Mouse (Mus musculus) forebrain, embryonic 16.5 days (tissue): ENCODE results near the gene Clec16a. TPM values are rescaled to one million over a fixed set of nuclear protein-coding genes. Genes with fewer than 3 reads are reported as not detected.

Experiments used
- ATAC-seq: fragments of 200-750 bp; cut with Nextera tagmentation; 2 replicates; pipeline ENCODE4 v1.8.0; 2017; ENCODE audit warnings: mild to moderate bottlenecking, moderate library complexity
- H3K27ac ChIP-seq: fragments of 300-500 bp; sonication (generic); 2 replicates; pipeline ENCODE4 v1.5.1; 2014; ENCODE audit warnings: low read length, control low read depth
- H3K27me3 ChIP-seq: fragments of 300-500 bp; sonication (generic); replicated peaks from 2 replicates; pipeline ENCODE4 v1.6.1; 2014; ENCODE audit warnings: low read length; ENCODE audit not compliant: control insufficient read depth, insufficient read depth
- H3K36me3 ChIP-seq: fragments of 300-500 bp; sonication (generic); 2 replicates; pipeline ENCODE4 v1.6.1; 2014; ENCODE audit not compliant: control insufficient read depth, insufficient read depth
- H3K4me1 ChIP-seq: fragments of 300-500 bp; sonication (generic); replicated peaks from 2 replicates; pipeline ENCODE4 v1.6.1; 2014; ENCODE audit warnings: low read length; ENCODE audit not compliant: control insufficient read depth, insufficient read depth
- H3K4me2 ChIP-seq: fragments of 300-500 bp; sonication (generic); 2 replicates; pipeline ENCODE4 v1.6.1; 2014; ENCODE audit warnings: mild to moderate bottlenecking, low read length, control low read depth
- H3K4me3 ChIP-seq: fragments of 300-500 bp; sonication (generic); replicated peaks from 2 replicates; pipeline ENCODE4 v1.5.1; 2014; ENCODE audit warnings: mild to moderate bottlenecking, low read length, control low read depth
- H3K9ac ChIP-seq: fragments of 300-500 bp; sonication (generic); replicated peaks from 2 replicates; pipeline ENCODE4 v1.6.1; 2014; ENCODE audit warnings: low read depth, low read length, control low read depth
- H3K9me3 ChIP-seq: fragments of 300-500 bp; sonication (generic); 2 replicates; pipeline ENCODE4 v1.6.1; 2016; ENCODE audit warnings: low read length; ENCODE audit not compliant: control insufficient read depth
- WGBS: fragments of 180-500 bp; shearing (Covaris S2); extraction: QIAGEN DNeasy Blood & Tissue Kit; methylation state at CpG from one replicate; pipeline ENCODE4 v1.1.7; 2014; 5-methylcytosine and 5-hydroxymethylcytosine counted together
- polyA plus RNA-seq: library from polyadenylated mRNA; unstranded; fragments of >200 nt; fragmentation: Nextera tagmentation; extraction: Ambion mirVana; gene quantifications from 2 replicates; pipeline ENCODE4 v1.2.1, GENCODE M21; 2015

Gene Clec16a
- polyA plus RNA-seq, 1 experiment from 2014 or later: 72.8 TPM

DNA sequence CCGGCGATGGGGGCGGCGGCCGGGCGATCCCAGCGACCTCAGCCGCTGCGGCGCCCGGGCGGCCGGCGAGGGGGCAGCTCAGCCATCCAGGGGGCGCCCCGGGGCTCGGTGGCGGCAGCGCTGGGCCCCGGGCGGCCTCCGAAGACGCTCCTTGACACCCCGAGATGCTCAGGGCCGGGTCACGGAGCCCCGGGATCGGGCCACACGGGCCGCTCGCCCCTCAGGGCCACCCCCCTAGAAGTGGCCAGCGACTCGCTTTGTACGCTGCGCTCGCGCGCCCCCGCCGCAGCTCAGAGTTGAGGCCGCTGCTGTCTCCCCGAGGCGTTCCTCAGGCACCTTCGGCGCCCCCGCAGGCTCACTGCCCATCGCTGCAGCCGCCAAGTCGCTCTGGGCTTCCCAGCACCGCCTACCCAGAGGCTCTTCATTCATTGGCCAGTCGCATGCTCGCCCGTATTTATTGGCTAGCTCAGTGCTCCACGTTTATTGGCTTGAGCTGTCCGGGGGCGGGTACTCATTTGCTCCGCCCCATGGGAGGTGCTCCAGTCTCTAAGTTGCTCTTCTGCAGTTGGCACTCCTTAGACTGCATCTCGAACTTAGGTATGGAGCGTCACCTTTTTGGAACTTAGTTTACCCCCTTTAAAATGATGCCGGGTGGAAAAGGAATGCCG lies 2.3 kb upstream of the Clec16a start, which contains the start of gene Dexi:
Gene Dexi (minus strand): TSS at position 357 of the 668 bp plus-strand sequence.
- H3K9ac ChIP-seq: peak within 1 kb of the TSS; percentile 74
- ATAC-seq: peak; percentile 95
- no peaks in the 10 kb centered on the region for H3K9me3 ChIP-seq
- H3K4me2 ChIP-seq: peak within 1 kb of the TSS; percentile 84
- peak within 1 kb of the TSS; percentile 56; the same call in 1 of the 2 replicates for H3K27ac ChIP-seq
- no peaks in the 10 kb centered on the region for H3K27me3 ChIP-seq
- peak within 1 kb of the TSS; percentile 62 for H3K4me3 ChIP-seq
- WGBS: under 1% methylated on average over 59 of the region's 61 CpGs
- no peaks in the 10 kb centered on the region for H3K36me3 ChIP-seq
- peaks cover 51% of the 10 kb centered on the region for H3K4me1 ChIP-seq

DNA sequence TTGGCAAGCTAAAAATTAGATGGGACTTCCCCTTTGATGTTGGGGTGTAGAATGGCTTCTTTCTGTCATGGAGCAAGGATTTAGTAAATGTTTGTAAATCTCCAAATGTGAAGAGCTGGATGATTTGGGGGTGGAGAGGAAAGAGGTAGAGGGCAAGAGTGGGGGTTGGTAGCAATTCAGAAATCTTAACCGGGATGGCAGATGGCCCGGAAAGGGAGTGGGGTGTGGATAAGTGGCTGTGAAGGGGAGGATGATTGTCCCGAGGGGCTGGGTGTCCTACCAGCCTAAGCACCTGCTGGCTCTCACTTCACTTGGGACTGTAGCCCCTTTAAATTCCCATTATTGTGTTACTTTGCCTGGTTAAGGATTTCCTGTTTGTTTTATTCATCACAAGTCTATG lies 1.7 kb downstream of the Clec16a start:
- Histone ChIP-seq H3K9ac (no peak overlapping the region), H3K4me1 (peaks cover 19% of the 10 kb centered on the region), H3K4me3 (no peak overlapping the region), H3K9me3 (no peaks in the 10 kb centered on the region), H3K4me2 (no peak overlapping the region), H3K36me3 (no peaks in the 10 kb centered on the region), H3K27me3 (no peaks in the 10 kb centered on the region), H3K27ac (no peak overlapping the region)
- WGBS: 58% methylated on average over 3 of the region's 3 CpGs
- ATAC-seq: no peak

DNA sequence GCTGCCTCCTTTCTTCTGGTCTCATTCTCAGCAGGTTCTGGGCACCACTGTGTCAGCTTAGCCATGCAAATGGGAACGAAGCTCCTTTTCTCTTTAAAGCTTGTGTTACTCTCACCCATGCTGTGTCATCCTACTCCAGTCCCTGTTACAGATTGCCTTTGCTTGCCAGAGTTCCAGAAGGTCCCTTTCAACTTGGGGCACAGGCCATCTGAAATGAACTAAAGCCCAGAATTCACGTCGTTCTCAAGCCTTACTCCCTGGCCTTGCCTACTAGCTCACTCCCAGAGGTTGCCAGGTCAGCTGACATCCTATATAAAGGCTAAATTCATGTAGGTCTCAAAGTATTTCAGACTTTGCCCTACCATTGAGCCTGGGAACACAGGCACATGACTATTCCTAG lies 3.8 kb downstream of the Clec16a start:
- Histone ChIP-seq H3K4me1 (peaks cover 15% of the 10 kb centered on the region), H3K27ac (no peak overlapping the region), H3K27me3 (no peaks in the 10 kb centered on the region), H3K36me3 (no peaks in the 10 kb centered on the region), H3K4me3 (no peak overlapping the region), H3K4me2 (no peak overlapping the region), H3K9ac (no peak overlapping the region), H3K9me3 (no peaks in the 10 kb centered on the region)
- WGBS: 77% methylated on average over 3 of the region's 3 CpGs
- ATAC-seq: no peak

DNA sequence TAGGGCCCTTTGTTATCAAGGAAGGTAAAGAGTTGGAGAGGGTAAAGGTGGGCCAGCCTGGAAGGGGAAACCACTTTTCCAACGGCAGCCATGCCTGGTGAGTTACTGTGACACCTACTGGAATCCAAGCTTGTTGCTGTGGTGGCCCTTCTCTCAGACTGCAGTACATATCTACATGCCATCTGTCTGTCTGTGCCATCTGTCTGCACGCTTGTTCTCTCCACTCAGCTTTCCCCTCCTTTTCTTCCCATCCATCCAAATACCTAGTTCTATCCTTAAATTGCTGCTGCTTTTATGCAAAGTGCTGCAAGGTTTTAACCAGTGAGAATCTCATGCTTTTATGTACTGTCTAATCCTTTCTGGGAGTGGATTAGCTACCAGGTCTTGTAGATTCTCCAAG lies 4.5 kb downstream of the Clec16a start:
- no peak overlapping the region for H3K4me2 ChIP-seq
- H3K27ac ChIP-seq: no peak overlapping the region
- no peak overlapping the region for H3K9ac ChIP-seq
- peaks cover 15% of the 10 kb centered on the region for H3K4me1 ChIP-seq
- no peaks in the 10 kb centered on the region for H3K27me3 ChIP-seq
- H3K36me3 ChIP-seq: no peaks in the 10 kb centered on the region
- ATAC-seq: no peak
- no peak overlapping the region for H3K4me3 ChIP-seq
- 67% methylated on average over 2 of the region's 2 CpGs for WGBS
- H3K9me3 ChIP-seq: no peaks in the 10 kb centered on the region

DNA sequence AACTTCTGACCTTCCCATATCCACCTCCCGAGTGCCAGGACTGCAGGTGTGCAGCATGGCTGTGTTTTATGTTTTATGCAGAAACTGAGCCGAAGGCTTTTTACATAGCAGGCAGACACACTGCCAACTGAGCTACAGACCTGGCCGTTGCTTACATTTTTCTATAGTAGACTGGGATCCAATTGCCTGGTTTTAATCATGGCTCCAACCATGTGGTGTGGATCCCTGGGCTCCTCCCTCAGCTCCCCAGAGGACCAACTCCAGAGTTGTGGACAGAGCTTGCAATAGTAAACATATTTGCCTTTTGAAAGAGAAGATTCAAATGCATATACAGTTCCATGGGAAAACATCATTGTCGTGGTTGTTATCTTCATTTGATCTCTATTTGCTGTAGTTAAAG lies 6.5 kb downstream of the Clec16a start:
- Histone ChIP-seq H3K4me1 (peaks cover 5% of the 10 kb centered on the region), H3K4me2 (no peak overlapping the region), H3K9ac (no peak overlapping the region), H3K4me3 (no peak overlapping the region), H3K36me3 (no peaks in the 10 kb centered on the region), H3K9me3 (no peaks in the 10 kb centered on the region), H3K27ac (no peak overlapping the region), H3K27me3 (no peaks in the 10 kb centered on the region)
- ATAC-seq: no peak
- 83% methylated on average over 4 of the region's 4 CpGs for WGBS

DNA sequence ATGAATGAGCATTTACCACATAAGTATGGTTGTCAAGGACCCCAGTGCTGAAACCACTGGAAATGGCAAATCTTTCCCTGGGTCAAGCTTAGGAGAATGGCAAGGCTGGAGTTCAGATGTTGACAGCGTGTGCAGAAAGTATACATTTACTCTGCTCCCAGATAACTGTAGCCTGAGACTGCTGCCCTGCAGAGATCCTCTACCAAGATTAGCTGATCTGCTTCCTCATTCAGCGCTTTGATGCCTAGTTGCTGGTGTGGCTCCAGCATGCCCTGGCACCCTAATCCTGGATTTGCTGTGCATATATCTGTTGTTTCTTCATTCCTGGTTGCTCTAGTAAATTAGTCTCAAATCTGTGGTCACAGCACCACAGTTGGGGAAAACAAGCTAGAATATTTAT lies 8.7 kb downstream of the Clec16a start:
- no peak for ATAC-seq
- no peaks in the 10 kb centered on the region for H3K9me3 ChIP-seq
- H3K36me3 ChIP-seq: no peaks in the 10 kb centered on the region
- H3K4me3 ChIP-seq: no peak overlapping the region
- H3K4me1 ChIP-seq: no peaks in the 10 kb centered on the region
- no peak overlapping the region for H3K27ac ChIP-seq
- H3K4me2 ChIP-seq: no peak overlapping the region
- no peak overlapping the region for H3K9ac ChIP-seq
- no peaks in the 10 kb centered on the region for H3K27me3 ChIP-seq
- 90% methylated on average over 2 of the region's 2 CpGs for WGBS

DNA sequence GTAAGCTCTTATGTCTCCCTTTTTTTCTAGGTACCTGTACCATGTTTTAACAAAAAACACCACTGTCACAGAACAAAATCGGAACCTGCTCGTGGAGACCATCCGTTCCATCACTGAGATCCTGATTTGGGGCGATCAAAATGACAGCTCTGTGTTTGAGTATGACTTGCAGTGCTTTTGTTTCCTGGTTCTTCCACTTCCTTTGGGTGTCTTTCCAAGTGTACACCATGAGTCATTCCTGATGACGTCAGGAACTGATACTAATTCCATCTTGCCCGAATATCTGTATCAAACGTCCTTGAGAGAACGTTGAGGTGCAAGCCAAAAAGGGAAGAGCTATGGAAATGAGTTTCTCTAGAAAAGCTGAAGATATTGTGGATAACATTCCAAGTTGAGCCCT lies 14.9 kb downstream of the Clec16a start:
- H3K4me1 ChIP-seq: no peaks in the 10 kb centered on the region
- H3K27me3 ChIP-seq: no peaks in the 10 kb centered on the region
- H3K36me3 ChIP-seq: no peaks in the 10 kb centered on the region
- no peak overlapping the region for H3K4me3 ChIP-seq
- H3K9ac ChIP-seq: no peak overlapping the region
- no peak overlapping the region for H3K4me2 ChIP-seq
- ATAC-seq: no peak
- WGBS: 91% methylated on average over 8 of the region's 8 CpGs
- no peak overlapping the region for H3K27ac ChIP-seq
- H3K9me3 ChIP-seq: no peaks in the 10 kb centered on the region

DNA sequence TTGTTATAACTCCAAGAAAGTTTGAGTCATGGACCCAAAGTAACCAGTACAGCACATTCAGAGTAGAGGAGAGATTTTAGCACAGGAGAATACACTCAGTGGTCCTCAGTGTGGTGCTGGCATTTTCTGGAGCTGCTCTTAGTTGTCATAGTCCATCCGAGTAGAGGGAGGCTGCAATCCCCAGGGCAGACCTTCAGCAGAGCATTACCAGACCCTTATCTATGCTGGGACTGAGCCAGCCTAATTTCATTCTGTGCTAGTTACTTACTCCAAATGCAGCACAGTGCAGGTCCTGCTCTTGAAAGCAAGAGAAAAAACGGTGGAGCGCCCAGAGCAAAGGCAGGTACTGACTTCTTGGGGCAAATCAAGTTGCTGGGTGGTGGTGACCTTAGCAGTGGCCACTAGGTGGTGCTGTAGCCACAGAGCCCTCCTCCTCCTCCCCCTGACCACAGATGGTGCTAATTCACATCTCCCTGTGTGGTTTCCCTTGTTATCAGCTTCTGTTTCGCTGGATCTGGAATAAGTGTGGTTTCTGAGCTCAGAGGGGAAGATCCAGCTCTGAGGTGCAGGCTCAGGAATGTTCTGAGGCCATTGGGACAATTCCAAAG lies 20.2 kb downstream of the Clec16a start:
- Histone ChIP-seq H3K4me3 (no peak overlapping the region), H3K27me3 (no peaks in the 10 kb centered on the region), H3K4me1 (no peaks in the 10 kb centered on the region), H3K27ac (no peak overlapping the region), H3K9ac (no peak overlapping the region), H3K4me2 (no peak overlapping the region), H3K36me3 (0 out of 2 replicates have a peak, but pooled peaks cover 2% of the 10 kb centered on the region), H3K9me3 (no peaks in the 10 kb centered on the region)
- ATAC-seq: peak; percentile 81
- 39% methylated on average over 4 of the region's 4 CpGs for WGBS

DNA sequence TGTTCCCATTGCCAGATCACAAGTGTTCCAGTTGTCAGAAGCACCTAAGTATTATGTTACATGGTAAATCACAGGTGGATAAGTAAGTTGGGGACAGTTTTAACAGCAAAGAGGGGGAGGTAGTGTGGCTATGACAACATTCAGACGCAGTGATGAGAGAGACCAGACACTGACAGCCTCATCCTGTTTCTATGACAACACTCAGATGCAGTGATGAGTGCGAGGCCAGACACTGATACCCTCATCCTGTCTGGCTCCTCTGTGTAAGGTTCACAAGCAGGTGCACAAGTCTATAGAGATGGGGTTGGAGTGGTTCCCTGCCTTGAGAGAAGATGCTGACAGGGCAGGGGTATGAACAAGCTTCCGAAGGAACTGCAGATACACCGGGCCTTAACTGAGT lies 22.0 kb downstream of the Clec16a start:
- Histone ChIP-seq H3K27ac (no peak overlapping the region), H3K9ac (no peak overlapping the region), H3K4me1 (no peaks in the 10 kb centered on the region), H3K9me3 (no peaks in the 10 kb centered on the region), H3K27me3 (no peaks in the 10 kb centered on the region), H3K36me3 (0 out of 2 replicates have a peak, but pooled peaks cover 2% of the 10 kb centered on the region), H3K4me3 (no peak overlapping the region), H3K4me2 (no peak overlapping the region)
- WGBS: 90% methylated on average over 4 of the region's 4 CpGs
- no peak for ATAC-seq
